Comparison of ENCODE assay signal across 14 mouse cellular contexts in genomic region chr2:150669454-150670045, GRCm38 (mm10). TPM values are rescaled to one million over a fixed set of nuclear protein-coding genes. Genes with fewer than 3 reads are reported as not detected.
A peak's percentile ranks its signal among the peaks of the same experiment; 100 is the strongest.
DNase-seq lines count a peak whose midpoint lies in the region; ATAC-seq lines count a peak whose summit lies in the region.
"Had no signal": no experiment of that assay in that cellular context is flagged by ENCODE, and none has a peak within 500 bp of the region (broad histone marks: within the 10 kb centered on the region; RNA-seq: fewer than 3 reads in every experiment).

No protein-coding gene starts in this region.

- peak; percentile 51 for DNase-seq in adrenal gland, postnatal 14 days
- DNase-seq in adrenal gland, adult 8-10 months = no peak
- DNase-seq in lung, adult 18-20 months = peak; percentile 28 to 32
- DNase-seq in lung, postnatal 4 days = no peak
- no peak for DNase-seq in left cerebral cortex, adult 18-20 months (ENCODE audit: low spot score in 2 of 2)
- no peak for DNase-seq in cerebellum, postnatal 36 days
- DNase-seq: cerebellum, adult 11 months had no signal

- H3K4me2 ChIP-seq in liver, embryonic 16.5 days (ENCODE audit: low read depth, low read length) = no peak overlapping the region
- no peak overlapping the region for H3K4me2 ChIP-seq in stomach, embryonic 15.5 days

- H3K27me3 ChIP-seq in liver, embryonic 16.5 days (ENCODE audit: control insufficient read depth, insufficient read depth, low read depth, low read length) = no peaks in the 10 kb centered on the region
- no peaks in the 10 kb centered on the region for H3K27me3 ChIP-seq in stomach, embryonic 15.5 days (replicated peaks)

- H3K36me3 ChIP-seq in liver, embryonic 16.5 days (ENCODE audit: control insufficient read depth, insufficient read depth) = no peaks in the 10 kb centered on the region
- no peaks in the 10 kb centered on the region for H3K36me3 ChIP-seq in stomach, embryonic 15.5 days
- H3K36me3 ChIP-seq: heart, embryonic 12.5 days had no signal

- ATAC-seq in liver, embryonic 16.5 days (ENCODE audit: low read depth) = no peak
- no peak for ATAC-seq in stomach, embryonic 15.5 days (ENCODE audit: insufficient read depth, low FRiP score, low read depth)
- ATAC-seq: midbrain, embryonic 16.5 days had no signal

- H3K4me1 ChIP-seq in liver, embryonic 16.5 days (ENCODE audit: control insufficient read depth, low read depth, low read length) = peaks cover 51% of the 10 kb centered on the region
- H3K4me1 ChIP-seq in stomach, embryonic 15.5 days = peaks cover 25% of the 10 kb centered on the region

- 44% methylated on average over 2 of the region's 2 CpGs for WGBS in liver, embryonic 16.5 days (ENCODE audit: insufficient replicate concordance)
- WGBS in stomach, embryonic 15.5 days = 64% methylated on average over 2 of the region's 2 CpGs

- no peaks in the 10 kb centered on the region for H3K9me3 ChIP-seq in liver, embryonic 16.5 days (replicated peaks; ENCODE audit: control insufficient read depth, low read length)
- no peaks in the 10 kb centered on the region for H3K9me3 ChIP-seq in stomach, embryonic 15.5 days
- H3K9me3 ChIP-seq: heart, embryonic 12.5 days had no signal

- peak overlapping the region; percentile 19; the same call in 1 of the 2 replicates for H3K9ac ChIP-seq in liver, embryonic 16.5 days (ENCODE audit: low read depth, low read length)
- H3K9ac ChIP-seq in stomach, embryonic 15.5 days = no peak overlapping the region
- H3K9ac ChIP-seq: heart, embryonic 12.5 days had no signal

- H3K4me3 ChIP-seq in liver, embryonic 16.5 days (ENCODE audit: low read depth, low read length) = no peak overlapping the region
- H3K4me3 ChIP-seq in stomach, embryonic 15.5 days (replicated peaks) = no peak overlapping the region
- H3K4me3 ChIP-seq: heart, embryonic 12.5 days had no signal

- peak overlapping the region; percentile 23; the same call in 1 of the 2 replicates for H3K27ac ChIP-seq in liver, embryonic 16.5 days (ENCODE audit: low read length)
- H3K27ac ChIP-seq in stomach, embryonic 15.5 days = peak overlapping the region; percentile 85; the same call in 1 of the 2 replicates

RNA-seq across cellular contexts. Expression of gene Acss1, which starts 1.2 kb away (rescaled TPM):
- total RNA-seq in adrenal gland, postnatal 14 days (2021) = 75.7 and 93.0 TPM in 2 replicates
- 10 to 100 TPM; 17.3 to 20.6 (median 18.0) TPM for total RNA-seq in adrenal gland, adult 8-10 months (2022)
- 49.9 and 56.3 TPM in 2 replicates for polyA plus RNA-seq in liver, embryonic 16.5 days (2015; fragmentation: Nextera tagmentation; extraction: Ambion mirVana)
- 27.8 and 30.9 TPM in 2 replicates for polyA plus RNA-seq in stomach, embryonic 15.5 days (2015; fragmentation: Nextera tagmentation; extraction: Ambion mirVana)
- total RNA-seq in left cerebral cortex, adult 18-20 months (2021) = 10 to 100 TPM; 17.7 to 18.3 TPM
- polyA plus RNA-seq: C2C12 had no signal

RNA-seq across cellular contexts. Expression of gene Vsx1, which starts 19.6 kb away (rescaled TPM):
- total RNA-seq in adrenal gland, postnatal 14 days (2021) = not detected in 2 replicates
- not detected for total RNA-seq in adrenal gland, adult 8-10 months (2022)
- polyA plus RNA-seq in liver, embryonic 16.5 days (2015; fragmentation: Nextera tagmentation; extraction: Ambion mirVana) = not detected in 2 replicates
- polyA plus RNA-seq in stomach, embryonic 15.5 days (2015; fragmentation: Nextera tagmentation; extraction: Ambion mirVana) = not detected in 2 replicates
- not detected for total RNA-seq in left cerebral cortex, adult 18-20 months (2021)
- total RNA-seq: left cerebral cortex, postnatal 25 days had no signal
- polyA plus RNA-seq: C2C12; heart, embryonic 12.5 days; intestine, embryonic 14.5 days had no signal

Comparison
In these comparisons a context has a peak if more than half of its experiments do, and no peak if none do; other contexts are left out.
1. DNase-seq: peak in adrenal gland, postnatal 14 days (single experiment) and lung, adult 18-20 months (2 of 2); none in adrenal gland, adult 8-10 months (single experiment), lung, postnatal 4 days (0 of 2), left cerebral cortex, adult 18-20 months (0 of 2) and cerebellum, postnatal 36 days (0 of 2).